Mouse (Mus musculus) G1E (cell line): ENCODE data around the gene Map4k2.

Source experiments
- CTCF ChIP-seq: IDR thresholded peaks from 2 replicates; pipeline ENCODE4 v1.5.1; 2012; ENCODE audit warnings: low read depth, low read length, inconsistent platforms, mixed read lengths
- GATA2 ChIP-seq: IDR thresholded peaks from 2 replicates; pipeline ENCODE4 v1.6.1; 2012; ENCODE audit warnings: low read depth, low read length, inconsistent platforms, borderline replicate concordance

DNA sequence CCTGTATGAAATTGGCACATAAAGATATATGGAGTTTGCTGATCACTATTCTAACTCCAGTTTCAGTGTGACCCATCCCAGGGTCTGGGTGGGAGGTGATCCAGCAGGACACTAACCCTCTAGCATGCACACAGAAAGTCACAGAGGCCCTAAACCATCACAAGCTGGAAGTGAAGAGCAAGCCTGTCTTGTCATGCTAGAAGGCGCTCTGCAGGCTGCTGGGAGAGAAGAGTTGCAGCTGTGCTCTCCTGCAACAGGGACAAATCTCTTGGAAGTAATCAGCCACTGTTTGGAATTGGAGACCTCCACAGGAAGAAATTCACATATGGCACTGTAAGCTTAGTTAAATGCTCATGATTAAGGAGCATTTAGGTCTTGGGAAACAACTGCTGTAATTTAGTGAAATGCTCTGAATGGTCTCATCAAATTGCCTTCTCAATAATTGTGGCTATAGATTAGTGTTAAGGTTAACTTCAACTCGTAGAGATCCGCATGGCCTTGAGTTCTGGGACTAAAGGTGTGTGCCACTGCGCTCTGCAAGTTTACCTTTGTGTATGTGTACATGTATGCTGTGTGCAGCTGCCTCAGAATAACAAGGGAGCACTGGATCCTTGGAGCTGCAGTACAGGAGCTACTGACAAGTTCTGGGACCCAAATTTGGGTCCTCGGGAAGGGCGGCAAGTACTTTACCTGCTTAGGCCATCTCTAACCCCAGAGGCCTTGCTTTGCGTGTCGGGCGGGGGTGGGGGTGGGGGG lies 39.7 kb downstream of the Map4k2 start:
- TF ChIP-seq GATA2 (no peak), CTCF (no peak)
